Mouse (Mus musculus): ENCODE results near the gene Ptpn1. TPM values are rescaled to one million over a fixed set of nuclear protein-coding genes. Genes with fewer than 3 reads are reported as not detected.

Gene Ptpn1
- polyA plus RNA-seq, 1 experiment from 2014 or later, result 50.8 TPM

GRCm38 (mm10) chr2:167947251-167947650 lies 15.4 kb downstream of the Ptpn1 start:
- H3K36me3 ChIP-seq (ENCODE audit: control insufficient read depth, insufficient read depth), result no peaks in the 10 kb centered on the region
- H3K4me1 ChIP-seq (ENCODE audit: control insufficient read depth, insufficient read depth, low read length), result peaks cover 62% of the 10 kb centered on the region
- WGBS, result 71% methylated on average over 3 of the region's 3 CpGs
- H3K27ac ChIP-seq (ENCODE audit: low read length), result no peak overlapping the region
- H3K27me3 ChIP-seq (ENCODE audit: control insufficient read depth, insufficient read depth, low read length), result no peaks in the 10 kb centered on the region
- H3K9ac ChIP-seq (ENCODE audit: low read length), result no peak overlapping the region
- no peaks in the 10 kb centered on the region for H3K9me3 ChIP-seq (replicated peaks; ENCODE audit: control insufficient read depth, low read length)
- no peak overlapping the region for H3K4me2 ChIP-seq (ENCODE audit: low read depth, low read length)
- no peak overlapping the region for H3K4me3 ChIP-seq (ENCODE audit: low read length)
- ATAC-seq (replicated peaks; ENCODE audit: extremely low read depth, insufficient read depth, low FRiP score), result no peak

DNA sequence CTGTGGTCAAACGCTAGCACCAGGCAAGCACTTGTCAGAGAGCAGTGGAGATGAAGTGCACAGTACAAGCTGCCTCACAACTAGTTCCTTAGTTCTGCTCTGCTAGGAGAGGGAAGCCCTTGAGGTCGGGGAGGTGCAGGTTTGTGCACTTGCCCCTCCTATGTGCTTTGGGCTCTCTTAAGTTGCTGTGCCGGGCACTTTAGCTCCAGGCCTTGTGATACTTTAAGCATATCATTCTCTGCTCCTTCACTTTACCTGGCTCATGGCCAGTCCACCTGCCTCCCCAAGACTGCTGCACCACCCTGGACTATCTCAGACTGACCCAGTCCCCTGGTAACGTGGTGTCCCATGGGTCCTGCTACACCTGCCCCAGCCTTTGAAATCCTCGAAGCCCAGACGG lies 16.2 kb downstream of the Ptpn1 start:
- no peak for ATAC-seq (replicated peaks; ENCODE audit: extremely low read depth, insufficient read depth, low FRiP score)
- Histone ChIP-seq H3K9me3 (replicated peaks; ENCODE audit: control insufficient read depth, low read length) (no peaks in the 10 kb centered on the region), H3K9ac (ENCODE audit: low read length) (no peak overlapping the region), H3K4me2 (ENCODE audit: low read depth, low read length) (no peak overlapping the region), H3K4me1 (ENCODE audit: control insufficient read depth, insufficient read depth, low read length) (peaks cover 54% of the 10 kb centered on the region), H3K27me3 (ENCODE audit: control insufficient read depth, insufficient read depth, low read length) (no peaks in the 10 kb centered on the region), H3K4me3 (ENCODE audit: low read length) (no peak overlapping the region), H3K27ac (ENCODE audit: low read length) (0 out of 2 replicates have a peak overlapping the region, but pooled peaks have one; percentile 14), H3K36me3 (ENCODE audit: control insufficient read depth, insufficient read depth) (no peaks in the 10 kb centered on the region)
- WGBS, result 65% methylated on average over 6 of the region's 6 CpGs

DNA sequence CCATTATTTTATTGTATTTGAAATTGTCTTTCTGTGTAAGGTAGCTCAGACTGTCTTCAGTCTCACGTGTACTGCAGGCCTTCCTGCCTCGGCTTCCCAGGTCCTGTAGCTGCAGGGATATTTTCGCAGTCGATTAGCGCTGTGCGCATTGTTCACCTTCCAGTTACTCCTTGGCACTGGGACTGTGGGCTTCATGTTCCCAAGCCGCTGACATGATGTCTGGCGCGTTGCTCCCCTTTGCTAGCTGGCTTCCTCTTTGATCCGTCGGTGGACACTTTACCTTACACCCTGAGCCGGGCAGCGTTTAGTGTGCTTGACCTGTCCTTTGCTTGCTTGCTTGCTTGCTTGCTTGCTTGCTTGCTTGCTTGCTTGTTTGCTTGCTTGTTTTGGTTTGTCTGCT lies 16.7 kb downstream of the Ptpn1 start:
- H3K36me3 ChIP-seq (ENCODE audit: control insufficient read depth, insufficient read depth), result no peaks in the 10 kb centered on the region
- 56% methylated on average over 13 of the region's 13 CpGs for WGBS
- peak overlapping the region; percentile 66 for H3K27ac ChIP-seq (ENCODE audit: low read length)
- no peaks in the 10 kb centered on the region for H3K27me3 ChIP-seq (ENCODE audit: control insufficient read depth, insufficient read depth, low read length)
- ATAC-seq (replicated peaks; ENCODE audit: extremely low read depth, insufficient read depth, low FRiP score), result no peak
- no peak overlapping the region for H3K4me3 ChIP-seq (ENCODE audit: low read length)
- no peak overlapping the region for H3K4me2 ChIP-seq (ENCODE audit: low read depth, low read length)
- peaks cover 49% of the 10 kb centered on the region for H3K4me1 ChIP-seq (ENCODE audit: control insufficient read depth, insufficient read depth, low read length)
- no peak overlapping the region for H3K9ac ChIP-seq (ENCODE audit: low read length)
- H3K9me3 ChIP-seq (replicated peaks; ENCODE audit: control insufficient read depth, low read length), result no peaks in the 10 kb centered on the region

- H3K4me1 ChIP-seq (ENCODE audit: control insufficient read depth, insufficient read depth, low read length), result peaks cover 45% of the 10 kb centered on the region
- no peak overlapping the region for H3K4me3 ChIP-seq (ENCODE audit: low read length)
- peak; percentile 24; the same call in 1 of the 2 replicates for ATAC-seq (replicated peaks; ENCODE audit: extremely low read depth, insufficient read depth, low FRiP score)
- no peaks in the 10 kb centered on the region for H3K9me3 ChIP-seq (replicated peaks; ENCODE audit: control insufficient read depth, low read length)
- peak overlapping the region; percentile 66 for H3K27ac ChIP-seq (ENCODE audit: low read length)
- H3K9ac ChIP-seq (ENCODE audit: low read length), result 0 out of 2 replicates have a peak overlapping the region, but pooled peaks have one; percentile 11
- H3K36me3 ChIP-seq (ENCODE audit: control insufficient read depth, insufficient read depth), result no peaks in the 10 kb centered on the region
- no peak overlapping the region for H3K4me2 ChIP-seq (ENCODE audit: low read depth, low read length)
- no peaks in the 10 kb centered on the region for H3K27me3 ChIP-seq (ENCODE audit: control insufficient read depth, insufficient read depth, low read length)
- 44% methylated on average over 6 of the region's 6 CpGs for WGBS
Measured at GRCm38 (mm10) chr2:167949250-167949649, 17.4 kb downstream of the Ptpn1 start.

- H3K27ac ChIP-seq (ENCODE audit: low read length), result peak overlapping the region; percentile 66
- H3K4me1 ChIP-seq (ENCODE audit: control insufficient read depth, insufficient read depth, low read length), result peaks cover 41% of the 10 kb centered on the region
Measured at GRCm38 (mm10) chr2:167949808-167950207, 18.0 kb downstream of the Ptpn1 start.

GRCm38 (mm10) chr2:167950681-167951080 lies 18.8 kb downstream of the Ptpn1 start:
- no peak overlapping the region for H3K4me3 ChIP-seq (ENCODE audit: low read length)
- no peaks in the 10 kb centered on the region for H3K27me3 ChIP-seq (ENCODE audit: control insufficient read depth, insufficient read depth, low read length)
- H3K4me2 ChIP-seq (ENCODE audit: low read depth, low read length), result no peak overlapping the region

More at GRCm38 (mm10) chr2:167949808-167950207, 18.0 kb downstream of the Ptpn1 start:
- no peaks in the 10 kb centered on the region for H3K27me3 ChIP-seq (ENCODE audit: control insufficient read depth, insufficient read depth, low read length)
- WGBS, result 54% methylated on average over 2 of the region's 2 CpGs
- H3K36me3 ChIP-seq (ENCODE audit: control insufficient read depth, insufficient read depth), result no peaks in the 10 kb centered on the region
- H3K9me3 ChIP-seq (replicated peaks; ENCODE audit: control insufficient read depth, low read length), result no peaks in the 10 kb centered on the region
- H3K9ac ChIP-seq (ENCODE audit: low read length), result no peak overlapping the region
- no peak for ATAC-seq (replicated peaks; ENCODE audit: extremely low read depth, insufficient read depth, low FRiP score)
- no peak overlapping the region for H3K4me2 ChIP-seq (ENCODE audit: low read depth, low read length)
- H3K4me3 ChIP-seq (ENCODE audit: low read length), result no peak overlapping the region

GRCm38 (mm10) chr2:167951301-167952211 lies 19.7 kb downstream of the Ptpn1 start:
- H3K9me3 ChIP-seq (replicated peaks; ENCODE audit: control insufficient read depth, low read length), result no peaks in the 10 kb centered on the region
- no peak overlapping the region for H3K4me3 ChIP-seq (ENCODE audit: low read length)
- WGBS, result 67% methylated on average over 13 of the region's 13 CpGs
- ATAC-seq (replicated peaks; ENCODE audit: extremely low read depth, insufficient read depth, low FRiP score), result no peak
- peaks cover 35% of the 10 kb centered on the region for H3K4me1 ChIP-seq (ENCODE audit: control insufficient read depth, insufficient read depth, low read length)
- no peaks in the 10 kb centered on the region for H3K36me3 ChIP-seq (ENCODE audit: control insufficient read depth, insufficient read depth)
- no peaks in the 10 kb centered on the region for H3K27me3 ChIP-seq (ENCODE audit: control insufficient read depth, insufficient read depth, low read length)
- no peak overlapping the region for H3K4me2 ChIP-seq (ENCODE audit: low read depth, low read length)
- H3K27ac ChIP-seq (ENCODE audit: low read length), result no peak overlapping the region
- no peak overlapping the region for H3K9ac ChIP-seq (ENCODE audit: low read length)

More at GRCm38 (mm10) chr2:167950681-167951080, 18.8 kb downstream of the Ptpn1 start:
- Histone ChIP-seq H3K9me3 (replicated peaks; ENCODE audit: control insufficient read depth, low read length) (no peaks in the 10 kb centered on the region), H3K27ac (ENCODE audit: low read length) (no peak overlapping the region), H3K4me1 (ENCODE audit: control insufficient read depth, insufficient read depth, low read length) (peaks cover 38% of the 10 kb centered on the region), H3K36me3 (ENCODE audit: control insufficient read depth, insufficient read depth) (no peaks in the 10 kb centered on the region), H3K9ac (ENCODE audit: low read length) (no peak overlapping the region)
- 84% methylated on average over 6 of the region's 6 CpGs for WGBS
- no peak for ATAC-seq (replicated peaks; ENCODE audit: extremely low read depth, insufficient read depth, low FRiP score)

DNA sequence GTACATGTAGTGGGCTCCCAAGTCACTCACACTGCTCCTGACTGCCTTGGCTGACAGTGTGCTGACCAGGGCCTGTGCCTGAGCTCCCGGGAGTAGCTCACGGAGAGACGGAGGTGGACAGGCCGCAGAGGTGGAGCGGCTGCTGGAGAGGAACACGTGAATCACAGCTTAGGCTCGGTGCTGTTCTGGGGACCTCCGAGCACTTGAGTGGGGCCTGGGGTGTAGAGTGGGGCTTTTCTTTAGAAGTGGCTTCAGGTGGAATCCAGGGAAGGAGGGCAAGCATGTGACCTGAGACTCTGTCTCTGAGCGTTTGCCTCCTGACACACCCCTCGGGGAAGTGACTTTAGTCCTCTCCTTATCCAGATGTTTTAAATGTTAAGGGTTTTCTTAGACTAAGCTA lies 22.0 kb downstream of the Ptpn1 start:
- Histone ChIP-seq H3K9me3 (replicated peaks; ENCODE audit: control insufficient read depth, low read length) (no peaks in the 10 kb centered on the region), H3K4me3 (ENCODE audit: low read length) (no peak overlapping the region), H3K27me3 (ENCODE audit: control insufficient read depth, insufficient read depth, low read length) (no peaks in the 10 kb centered on the region), H3K27ac (ENCODE audit: low read length) (no peak overlapping the region), H3K36me3 (ENCODE audit: control insufficient read depth, insufficient read depth) (no peaks in the 10 kb centered on the region), H3K9ac (ENCODE audit: low read length) (no peak overlapping the region), H3K4me1 (ENCODE audit: control insufficient read depth, insufficient read depth, low read length) (peaks cover 34% of the 10 kb centered on the region), H3K4me2 (ENCODE audit: low read depth, low read length) (no peak overlapping the region)
- 71% methylated on average over 10 of the region's 10 CpGs for WGBS
- no peak for ATAC-seq (replicated peaks; ENCODE audit: extremely low read depth, insufficient read depth, low FRiP score)

DNA sequence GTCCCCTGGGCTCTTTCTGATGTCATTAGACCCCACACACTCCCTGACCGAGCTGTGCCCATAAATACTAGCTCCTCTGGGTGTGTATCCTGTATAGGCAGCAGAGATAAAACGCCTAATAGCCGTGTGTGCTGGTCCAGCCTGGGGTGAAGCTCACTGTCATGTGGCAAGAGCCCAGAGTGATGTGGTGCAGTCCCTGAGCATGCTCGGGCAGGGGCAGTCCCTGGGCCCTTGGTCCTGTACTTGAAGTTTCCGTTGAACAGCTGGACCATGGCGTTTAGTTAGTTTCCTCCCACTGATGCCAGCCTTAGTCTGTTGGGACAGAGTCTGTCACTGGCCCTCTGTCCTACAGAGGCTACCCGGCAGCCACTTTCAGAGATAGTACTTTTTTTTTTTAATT lies 23.1 kb downstream of the Ptpn1 start:
- no peaks in the 10 kb centered on the region for H3K36me3 ChIP-seq (ENCODE audit: control insufficient read depth, insufficient read depth)
- WGBS, result 66% methylated on average over 7 of the region's 7 CpGs
- H3K9ac ChIP-seq (ENCODE audit: low read length), result no peak overlapping the region
- no peaks in the 10 kb centered on the region for H3K27me3 ChIP-seq (ENCODE audit: control insufficient read depth, insufficient read depth, low read length)
- no peak overlapping the region for H3K4me3 ChIP-seq (ENCODE audit: low read length)
- peaks cover 35% of the 10 kb centered on the region for H3K4me1 ChIP-seq (ENCODE audit: control insufficient read depth, insufficient read depth, low read length)
- H3K9me3 ChIP-seq (replicated peaks; ENCODE audit: control insufficient read depth, low read length), result no peaks in the 10 kb centered on the region
- ATAC-seq (replicated peaks; ENCODE audit: extremely low read depth, insufficient read depth, low FRiP score), result no peak
- H3K4me2 ChIP-seq (ENCODE audit: low read depth, low read length), result no peak overlapping the region
- H3K27ac ChIP-seq (ENCODE audit: low read length), result no peak overlapping the region
